Mouse (Mus musculus): ENCODE measurements around the gene Zfp518b. TPM values are rescaled to one million over a fixed set of nuclear protein-coding genes. Genes with fewer than 3 reads are reported as not detected.

Zfp518b gene
- total and polyA plus RNA-seq, 2 experiments from 2014 or later, result 4.0 to 10.2 TPM

- Histone ChIP-seq H3K9ac (replicated peaks; ENCODE audit: low read depth, low read length) (no peak overlapping the region), H3K27ac (ENCODE audit: low read depth) (no peak overlapping the region), H3K36me3 (replicated peaks; ENCODE audit: control insufficient read depth, insufficient read depth, low read length) (no peaks in the 10 kb centered on the region), H3K27me3 (ENCODE audit: control insufficient read depth, insufficient read depth, low read length) (no peaks in the 10 kb centered on the region), H3K4me2 (ENCODE audit: low read depth, low read length) (no peak overlapping the region), H3K4me3 (ENCODE audit: low read depth, low read length) (no peak overlapping the region), H3K4me1 (ENCODE audit: control insufficient read depth, insufficient read depth) (no peaks in the 10 kb centered on the region), H3K9me3 (replicated peaks; ENCODE audit: control insufficient read depth, low read length) (peaks cover 14% of the 10 kb centered on the region; the same call in 1 of the 2 replicates)
- TF ChIP-seq CTCF (IDR thresholded peaks at IDR 0.05; ENCODE audit: low read depth) (no peak), EP300 (IDR thresholded peaks at IDR 0.05; ENCODE audit: low read depth) (no peak)
- no peak for DNase-seq (ENCODE audit: low spot score)
- no peak for ATAC-seq (ENCODE audit: insufficient read depth, low read depth)
Observed at GRCm38 (mm10) chr5:38641526-38641925, 43.1 kb downstream of the Zfp518b start.

- ATAC-seq (ENCODE audit: insufficient read depth, low read depth) (no peak), DNase-seq (ENCODE audit: low spot score) (no peak)
- TF ChIP-seq CTCF (IDR thresholded peaks at IDR 0.05; ENCODE audit: low read depth) (no peak), EP300 (IDR thresholded peaks at IDR 0.05; ENCODE audit: low read depth) (no peak)
- Histone ChIP-seq H3K4me1 (ENCODE audit: control insufficient read depth, insufficient read depth) (no peaks in the 10 kb centered on the region), H3K9me3 (replicated peaks; ENCODE audit: control insufficient read depth, low read length) (peaks cover 5% of the 10 kb centered on the region; the same call in 1 of the 2 replicates), H3K27me3 (ENCODE audit: control insufficient read depth, insufficient read depth, low read length) (no peaks in the 10 kb centered on the region), H3K4me2 (ENCODE audit: low read depth, low read length) (no peak overlapping the region), H3K36me3 (replicated peaks; ENCODE audit: control insufficient read depth, insufficient read depth, low read length) (no peaks in the 10 kb centered on the region), H3K27ac (ENCODE audit: low read depth) (no peak overlapping the region), H3K4me3 (ENCODE audit: low read depth, low read length) (no peak overlapping the region), H3K9ac (replicated peaks; ENCODE audit: low read depth, low read length) (no peak overlapping the region)
- 64% methylated on average over 5 of the region's 5 CpGs for WGBS
Observed at GRCm38 (mm10) chr5:38636301-38636749, 48.3 kb downstream of the Zfp518b start.

- Histone ChIP-seq H3K9me3 (replicated peaks; ENCODE audit: control insufficient read depth, low read length) (0 out of 2 replicates have a peak, but pooled peaks cover 2% of the 10 kb centered on the region), H3K27me3 (ENCODE audit: control insufficient read depth, insufficient read depth, low read length) (no peaks in the 10 kb centered on the region), H3K4me3 (ENCODE audit: low read depth, low read length) (no peak overlapping the region), H3K4me1 (ENCODE audit: control insufficient read depth, insufficient read depth) (no peaks in the 10 kb centered on the region), H3K9ac (replicated peaks; ENCODE audit: low read depth, low read length) (no peak overlapping the region), H3K27ac (ENCODE audit: low read depth) (no peak overlapping the region), H3K36me3 (replicated peaks; ENCODE audit: control insufficient read depth, insufficient read depth, low read length) (no peaks in the 10 kb centered on the region), H3K4me2 (ENCODE audit: low read depth, low read length) (no peak overlapping the region)
- no peak for DNase-seq (ENCODE audit: low spot score)
- 85% methylated on average over 1 of the region's 1 CpGs for WGBS
- no peak for ATAC-seq (ENCODE audit: insufficient read depth, low read depth)
- TF ChIP-seq EP300 (IDR thresholded peaks at IDR 0.05; ENCODE audit: low read depth) (no peak), CTCF (IDR thresholded peaks at IDR 0.05; ENCODE audit: low read depth) (no peak)
Observed at GRCm38 (mm10) chr5:38635696-38636095, 48.9 kb downstream of the Zfp518b start.

- H3K36me3 ChIP-seq (replicated peaks; ENCODE audit: control insufficient read depth, insufficient read depth, low read length), result no peaks in the 10 kb centered on the region
- H3K27me3 ChIP-seq (ENCODE audit: control insufficient read depth, insufficient read depth, low read length), result no peaks in the 10 kb centered on the region
- TF ChIP-seq CTCF (IDR thresholded peaks at IDR 0.05; ENCODE audit: low read depth) (no peak), EP300 (IDR thresholded peaks at IDR 0.05; ENCODE audit: low read depth) (no peak)
- no peak overlapping the region for H3K27ac ChIP-seq (ENCODE audit: low read depth)
- no peak overlapping the region for H3K9ac ChIP-seq (replicated peaks; ENCODE audit: low read depth, low read length)
- no peaks in the 10 kb centered on the region for H3K4me1 ChIP-seq (ENCODE audit: control insufficient read depth, insufficient read depth)
- WGBS, result 70% methylated on average over 11 of the region's 11 CpGs
- no peaks in the 10 kb centered on the region for H3K9me3 ChIP-seq (replicated peaks; ENCODE audit: control insufficient read depth, low read length)
- DNase-seq (ENCODE audit: low spot score), result no peak
- no peak overlapping the region for H3K4me3 ChIP-seq (ENCODE audit: low read depth, low read length)
- no peak overlapping the region for H3K4me2 ChIP-seq (ENCODE audit: low read depth, low read length)
- no peak for ATAC-seq (ENCODE audit: insufficient read depth, low read depth)
Observed at GRCm38 (mm10) chr5:38634321-38635164, 50.1 kb downstream of the Zfp518b start.

GRCm38 (mm10) chr5:38632463-38633449 lies 51.9 kb downstream of the Zfp518b start:
- DNase-seq (ENCODE audit: low spot score) (peak; percentile 64), ATAC-seq (ENCODE audit: insufficient read depth, low read depth) (no peak)
- WGBS, result 63% methylated on average over 13 of the region's 13 CpGs

More at GRCm38 (mm10) chr5:38632463-38633449, 51.9 kb downstream of the Zfp518b start:
- TF ChIP-seq EP300 (IDR thresholded peaks at IDR 0.05; ENCODE audit: low read depth) (no peak), CTCF (IDR thresholded peaks at IDR 0.05; ENCODE audit: low read depth) (peak; percentile 74)
- H3K36me3 ChIP-seq (replicated peaks; ENCODE audit: control insufficient read depth, insufficient read depth, low read length), result no peaks in the 10 kb centered on the region
- no peaks in the 10 kb centered on the region for H3K4me1 ChIP-seq (ENCODE audit: control insufficient read depth, insufficient read depth)
- H3K4me2 ChIP-seq (ENCODE audit: low read depth, low read length), result no peak overlapping the region
- H3K9ac ChIP-seq (replicated peaks; ENCODE audit: low read depth, low read length), result no peak overlapping the region
- no peak overlapping the region for H3K4me3 ChIP-seq (ENCODE audit: low read depth, low read length)
- H3K27ac ChIP-seq (ENCODE audit: low read depth), result no peak overlapping the region
- H3K27me3 ChIP-seq (ENCODE audit: control insufficient read depth, insufficient read depth, low read length), result no peaks in the 10 kb centered on the region
- no peaks in the 10 kb centered on the region for H3K9me3 ChIP-seq (replicated peaks; ENCODE audit: control insufficient read depth, low read length)
